Mouse (Mus musculus): ENCODE data around the gene Nop16. TPM values are rescaled to one million over a fixed set of nuclear protein-coding genes. Genes with fewer than 3 reads are reported as not detected.

Nop16 gene
- polyA plus RNA-seq, 1 experiment from 2014 or later, result 64.8 TPM

- no peak for ATAC-seq (ENCODE audit: low FRiP score, low read depth)
- 97% methylated on average over 9 of the region's 9 CpGs for WGBS
Measured at GRCm38 (mm10) chr13:54556176-54556575, 33.7 kb downstream of the Nop16 start.

GRCm38 (mm10) chr13:54548036-54548435 is 41.9 kb downstream of the Nop16 start:
- Histone ChIP-seq H3K4me2 (replicated peaks) (no peak overlapping the region), H3K4me3 (no peak overlapping the region), H3K9ac (replicated peaks) (no peak overlapping the region), H3K9me3 (no peaks in the 10 kb centered on the region), H3K4me1 (no peaks in the 10 kb centered on the region), H3K27me3 (no peaks in the 10 kb centered on the region), H3K36me3 (peaks cover 72% of the 10 kb centered on the region), H3K27ac (replicated peaks) (no peak overlapping the region)
- ATAC-seq (ENCODE audit: low FRiP score, low read depth), result no peak
- WGBS, result 83% methylated on average over 7 of the region's 7 CpGs

More at GRCm38 (mm10) chr13:54556176-54556575, 33.7 kb downstream of the Nop16 start:
- no peak overlapping the region for H3K27ac ChIP-seq (replicated peaks)
- H3K9ac ChIP-seq (replicated peaks), result no peak overlapping the region
- no peak overlapping the region for H3K4me3 ChIP-seq
- H3K4me1 ChIP-seq, result no peaks in the 10 kb centered on the region
- peaks cover 94% of the 10 kb centered on the region for H3K36me3 ChIP-seq
- no peaks in the 10 kb centered on the region for H3K27me3 ChIP-seq
- H3K9me3 ChIP-seq, result no peaks in the 10 kb centered on the region
- no peak overlapping the region for H3K4me2 ChIP-seq (replicated peaks)

Small RNA genes lying within 50 kb of the gene (microRNA-seq; reads per million reads assigned to microRNA genes)
- not detected for gene Gm24195

Other genes with a start within 250 kb of the Nop16 start
- gene Cplx2, start 218.7 kb downstream of the Nop16 start, polyA plus RNA-seq (2016; fragmentation: Nextera tagmentation; extraction: Ambion mirVana), result 22.0 and 22.6 TPM in 2 replicates
- gene Thoc3, start 121.2 kb downstream of the Nop16 start, polyA plus RNA-seq (2016; fragmentation: Nextera tagmentation; extraction: Ambion mirVana), result 128 and 147 TPM in 2 replicates
- gene Simc1, start 86.3 kb downstream of the Nop16 start, polyA plus RNA-seq (2016; fragmentation: Nextera tagmentation; extraction: Ambion mirVana), result 18.7 and 20.6 TPM in 2 replicates
- gene 4833439L19Rik, start 24.7 kb downstream of the Nop16 start, polyA plus RNA-seq (2016; fragmentation: Nextera tagmentation; extraction: Ambion mirVana), result 257 and 260 TPM in 2 replicates
- 47.9 and 54.9 TPM in 2 replicates for gene Arl10, start 15.1 kb downstream of the Nop16 start, polyA plus RNA-seq (2016; fragmentation: Nextera tagmentation; extraction: Ambion mirVana)
- 162 and 170 TPM in 2 replicates for gene Higd2a, start 117 bp upstream of the Nop16 start, polyA plus RNA-seq (2016; fragmentation: Nextera tagmentation; extraction: Ambion mirVana)
- 38.8 and 43.5 TPM in 2 replicates for gene Cltb, start 21.3 kb upstream of the Nop16 start, polyA plus RNA-seq (2016; fragmentation: Nextera tagmentation; extraction: Ambion mirVana)
- 79.2 and 79.5 TPM in 2 replicates for gene Faf2, start 31.7 kb upstream of the Nop16 start, polyA plus RNA-seq (2016; fragmentation: Nextera tagmentation; extraction: Ambion mirVana)
- gene Rnf44, start 103.8 kb upstream of the Nop16 start, polyA plus RNA-seq (2016; fragmentation: Nextera tagmentation; extraction: Ambion mirVana), result 109 and 110 TPM in 2 replicates
- 0.04 and 0.10 TPM in 2 replicates for gene Cdhr2, start 111.4 kb upstream of the Nop16 start, polyA plus RNA-seq (2016; fragmentation: Nextera tagmentation; extraction: Ambion mirVana)
- 12.6 and 16.7 TPM in 2 replicates for gene Gprin1, start 159.8 kb upstream of the Nop16 start, polyA plus RNA-seq (2016; fragmentation: Nextera tagmentation; extraction: Ambion mirVana)
- 1.4 and 2.2 TPM in 2 replicates for gene Sncb, start 176.5 kb upstream of the Nop16 start, polyA plus RNA-seq (2016; fragmentation: Nextera tagmentation; extraction: Ambion mirVana)
- not detected in 2 replicates for gene Eif4e1b, start 193.9 kb upstream of the Nop16 start, polyA plus RNA-seq (2016; fragmentation: Nextera tagmentation; extraction: Ambion mirVana)
- gene Tspan17, start 199.3 kb upstream of the Nop16 start, polyA plus RNA-seq (2016; fragmentation: Nextera tagmentation; extraction: Ambion mirVana), result 25.7 and 28.2 TPM in 2 replicates